Mouse (Mus musculus) bone marrow macrophage, adult 2 months (primary cell): ENCODE results near the gene Ntf5. TPM values are rescaled to one million over a fixed set of nuclear protein-coding genes. Genes with fewer than 3 reads are reported as not detected.
"Not testable (repeated sequence)": the region's sequence is repeated elsewhere in the genome, so short reads cannot be mapped to it uniquely, and the experiment has no call there.

Source experiments
- H3K27ac ChIP-seq: 2 replicates; pipeline ENCODE4 v1.5.1; 2012; ENCODE audit warnings: low read depth, low read length; ENCODE audit not compliant: insufficient read depth
- H3K4me1 ChIP-seq: 2 replicates; pipeline ENCODE4 v1.6.1; 2012; ENCODE audit warnings: low read length; ENCODE audit not compliant: control insufficient read depth, insufficient read depth
- H3K4me3 ChIP-seq: 2 replicates; pipeline ENCODE4 v1.5.1; 2012; ENCODE audit warnings: mild to moderate bottlenecking, low read length, moderate library complexity; ENCODE audit not compliant: insufficient read depth
- CTCF ChIP-seq: IDR thresholded peaks from 2 replicates; pipeline ENCODE4 v1.5.1; 2012; ENCODE audit warnings: low read depth, mild to moderate bottlenecking, low read length, moderate library complexity
- POLR2A ChIP-seq: IDR thresholded peaks from 2 replicates; pipeline ENCODE4 v1.6.1; 2012; ENCODE audit warnings: mild to moderate bottlenecking, low read depth, low read length, borderline replicate concordance
- polyA plus RNA-seq: library from polyadenylated mRNA; stranded (reverse); fragments of >200 nt; gene quantifications from 2 replicates; pipeline ENCODE4 v1.2.4, GENCODE M21; 2012; ENCODE audit not compliant: missing spikeins, insufficient read depth, insufficient read length

Ntf5 gene
- polyA plus RNA-seq, 1 experiment = not detected

GRCm38 (mm10) chr7:45461781-45462180, 48.3 kb downstream of the Ntf5 start:
- TF ChIP-seq POLR2A (no peak), CTCF (no peak)
- H3K27ac ChIP-seq = peak overlapping the region; percentile 98
- H3K4me3 ChIP-seq = no peak overlapping the region
- H3K4me1 ChIP-seq = peaks cover 32% of the 10 kb centered on the region

- H3K4me1 ChIP-seq = peaks cover 36% of the 10 kb centered on the region
- H3K4me3 ChIP-seq = no peak overlapping the region
- peak overlapping the region; percentile 10 for H3K27ac ChIP-seq
- TF ChIP-seq POLR2A = no peak
- TF ChIP-seq CTCF = no peak
Observed at GRCm38 (mm10) chr7:45462325-45462724, 48.8 kb downstream of the Ntf5 start.

- H3K27ac ChIP-seq, H3K4me3 ChIP-seq: not testable (repeated sequence)
- peaks cover 36% of the 10 kb centered on the region for H3K4me1 ChIP-seq
Observed at GRCm38 (mm10) chr7:45462868-45463267, 49.4 kb downstream of the Ntf5 start.

- H3K4me3 ChIP-seq = peak overlapping the region; percentile 89; the same call in 1 of the 2 replicates
- peaks cover 36% of the 10 kb centered on the region for H3K4me1 ChIP-seq
- TF ChIP-seq POLR2A (no peak), CTCF (no peak)
- H3K27ac ChIP-seq = peak overlapping the region; percentile 22
Observed at GRCm38 (mm10) chr7:45463987-45464778, 50.7 kb downstream of the Ntf5 start.

- TF ChIP-seq CTCF (no peak), POLR2A (no peak)
- H3K27ac ChIP-seq = peak overlapping the region; percentile 78
- peak overlapping the region; percentile 89 for H3K4me3 ChIP-seq
- peaks cover 36% of the 10 kb centered on the region for H3K4me1 ChIP-seq
Observed at GRCm38 (mm10) chr7:45465112-45465511, 51.6 kb downstream of the Ntf5 start.

GRCm38 (mm10) chr7:45465549-45465948, 52.1 kb downstream of the Ntf5 start:
- Histone ChIP-seq H3K4me3 (peak overlapping the region; percentile 89), H3K27ac (peak overlapping the region; percentile 78), H3K4me1 (peaks cover 32% of the 10 kb centered on the region)
- TF ChIP-seq CTCF (no peak), POLR2A (no peak)

GRCm38 (mm10) chr7:45466283-45467089, 53.0 kb downstream of the Ntf5 start, which contains the start of gene Bax:
Gene Bax (minus strand): TSS chr7:45466898.
- no peak for TF ChIP-seq CTCF
- no peak for TF ChIP-seq POLR2A
- Histone ChIP-seq H3K27ac (peak within 1 kb of the TSS; percentile 78), H3K4me3 (peak within 1 kb of the TSS; percentile 89), H3K4me1 (peaks cover 27% of the 10 kb centered on the region)

Other genes starting within 250 kb of the Ntf5 start
- not detected in 2 replicates for gene Slc17a7, start 249.7 kb upstream of the Ntf5 start, polyA plus RNA-seq
- not detected in 2 replicates for gene Gfy, start 234.1 kb upstream of the Ntf5 start, polyA plus RNA-seq
- not detected in 2 replicates for gene Pth2, start 232.7 kb upstream of the Ntf5 start, polyA plus RNA-seq
- 0.24 TPM in 1 of 2 replicates, not detected in the other for gene Ccdc155, start 208.8 kb upstream of the Ntf5 start, polyA plus RNA-seq
- gene Dkkl1, start 201.5 kb upstream of the Ntf5 start, polyA plus RNA-seq = not detected in 2 replicates
- gene Tead2, start 197.9 kb upstream of the Ntf5 start, polyA plus RNA-seq = 2.1 TPM in 1 of 2 replicates, not detected in the other
- gene Cd37, start 174.6 kb upstream of the Ntf5 start, polyA plus RNA-seq = 238 and 243 TPM in 2 replicates
- gene Slc6a16, start 172.6 kb upstream of the Ntf5 start, polyA plus RNA-seq = not detected in 2 replicates
- not detected in 2 replicates for gene Slc6a21, start 136.2 kb upstream of the Ntf5 start, polyA plus RNA-seq
- gene Trpm4, start 79.9 kb upstream of the Ntf5 start, polyA plus RNA-seq = 14.1 and 16.0 TPM in 2 replicates
- not detected in 2 replicates for gene Hrc, start 78.4 kb upstream of the Ntf5 start, polyA plus RNA-seq
- gene Ppfia3, start 46.7 kb upstream of the Ntf5 start, polyA plus RNA-seq = 1.6 and 1.8 TPM in 2 replicates
- 3.0 and 3.6 TPM in 2 replicates for gene Lin7b, start 43.1 kb upstream of the Ntf5 start, polyA plus RNA-seq
- 385 and 416 TPM in 2 replicates for gene Snrnp70, start 18.0 kb upstream of the Ntf5 start, polyA plus RNA-seq
- not detected in 2 replicates for gene Kcna7, start 8.0 kb upstream of the Ntf5 start, polyA plus RNA-seq
- not detected in 2 replicates for gene Lhb, start 7.1 kb downstream of the Ntf5 start, polyA plus RNA-seq
- gene Gys1, start 21.1 kb downstream of the Ntf5 start, polyA plus RNA-seq = 12.8 and 14.3 TPM in 2 replicates
- gene Ruvbl2, start 24.4 kb downstream of the Ntf5 start, polyA plus RNA-seq = 26.0 and 43.8 TPM in 2 replicates
- gene Ftl1, start 46.2 kb downstream of the Ntf5 start, polyA plus RNA-seq = 18,510 and 20,120 TPM in 2 replicates
- 196 and 209 TPM in 2 replicates for gene Bax, start 53.2 kb downstream of the Ntf5 start, polyA plus RNA-seq
- not detected in 2 replicates for gene Tulp2, start 68.2 kb downstream of the Ntf5 start, polyA plus RNA-seq
- gene Gm45808, start 73.1 kb downstream of the Ntf5 start, polyA plus RNA-seq = 1.1 TPM in 1 of 2 replicates, not detected in the other
- 22.0 and 25.4 TPM in 2 replicates for gene Dhdh, start 75.1 kb downstream of the Ntf5 start, polyA plus RNA-seq
- 278 and 296 TPM in 2 replicates for gene Nucb1, start 96.7 kb downstream of the Ntf5 start, polyA plus RNA-seq
- gene Ppp1r15a, start 112.6 kb downstream of the Ntf5 start, polyA plus RNA-seq = 21.3 and 26.7 TPM in 2 replicates
- gene Plekha4, start 112.6 kb downstream of the Ntf5 start, polyA plus RNA-seq = 1.0 and 1.6 TPM in 2 replicates
- 2.0 and 2.5 TPM in 2 replicates for gene Hsd17b14, start 141.2 kb downstream of the Ntf5 start, polyA plus RNA-seq
- gene Bcat2, start 156.5 kb downstream of the Ntf5 start, polyA plus RNA-seq = 87.0 and 93.0 TPM in 2 replicates
- gene Fgf21, start 201.8 kb downstream of the Ntf5 start, polyA plus RNA-seq = not detected in 2 replicates
- not detected in 2 replicates for gene Fut1, start 203.6 kb downstream of the Ntf5 start, polyA plus RNA-seq
- not detected in 2 replicates for gene Izumo1, start 208.1 kb downstream of the Ntf5 start, polyA plus RNA-seq
- gene Rasip1, start 213.8 kb downstream of the Ntf5 start, polyA plus RNA-seq = 0.40 TPM in 1 of 2 replicates, not detected in the other
- not detected in 2 replicates for gene Mamstr, start 226.3 kb downstream of the Ntf5 start, polyA plus RNA-seq